Mouse (Mus musculus) cerebellum, adult 11-12 months (tissue): ENCODE data around the gene Slc4a4.

Experiments used
- DNase-seq: peaks from one replicate; pipeline ENCODE4 v3.0.0; 2022

The Slc4a4 gene

DNA sequence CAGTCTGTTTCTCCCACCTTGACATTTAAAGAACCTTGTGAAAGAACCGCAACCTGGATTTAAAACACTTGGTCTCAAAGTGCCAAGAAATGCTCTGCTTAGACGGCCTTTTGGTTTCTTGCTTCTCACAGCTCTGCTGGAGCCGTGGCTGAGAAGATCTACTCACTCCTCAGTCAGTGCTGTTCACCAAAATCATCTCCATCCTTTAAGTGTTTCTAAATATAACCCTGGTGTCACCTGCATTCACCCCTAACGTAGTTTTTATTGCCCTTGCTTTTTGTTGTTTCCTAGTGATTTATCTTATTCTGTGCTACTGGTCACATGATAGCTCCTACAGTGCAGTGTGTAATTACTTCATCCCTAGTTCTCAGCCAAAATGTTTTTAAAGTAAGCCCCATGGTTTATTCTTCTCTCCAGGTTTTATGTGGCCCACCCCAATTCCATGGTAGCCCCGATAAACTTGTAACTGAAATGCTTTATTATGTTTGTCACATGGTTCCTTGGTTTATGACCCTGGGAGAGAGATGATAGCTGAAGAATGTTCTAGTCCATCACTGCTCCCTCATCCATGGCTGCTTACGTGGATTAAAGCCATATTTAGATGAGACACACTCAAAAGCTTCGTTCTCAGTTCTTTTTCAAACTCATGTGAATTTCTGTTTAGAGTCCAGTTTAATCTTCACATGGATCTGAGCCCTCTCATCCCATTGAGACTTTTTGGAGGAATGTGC, 323.5 kb downstream of the Slc4a4 start:
- DNase-seq, result no peak

DNA sequence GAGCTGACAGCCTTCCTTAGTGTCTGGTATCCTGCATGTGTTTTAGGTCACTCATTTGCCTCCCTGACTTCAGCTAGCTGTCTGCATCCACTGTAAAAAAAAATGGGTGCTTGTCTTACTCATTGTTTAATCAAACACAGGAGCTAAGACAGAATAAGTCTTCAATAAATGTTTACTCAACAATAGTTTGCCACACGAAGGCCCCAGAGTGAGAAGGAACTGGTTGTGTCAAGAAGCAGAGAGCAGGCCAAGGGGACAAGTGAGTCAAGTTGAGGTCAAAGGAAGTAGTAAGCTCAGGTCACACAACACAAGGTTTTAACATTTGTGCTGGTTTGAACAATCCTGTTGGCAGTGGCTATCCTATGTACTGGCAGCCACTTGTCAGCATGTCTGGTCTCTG, 324.4 kb downstream of the Slc4a4 start:
- no peak for DNase-seq

DNA sequence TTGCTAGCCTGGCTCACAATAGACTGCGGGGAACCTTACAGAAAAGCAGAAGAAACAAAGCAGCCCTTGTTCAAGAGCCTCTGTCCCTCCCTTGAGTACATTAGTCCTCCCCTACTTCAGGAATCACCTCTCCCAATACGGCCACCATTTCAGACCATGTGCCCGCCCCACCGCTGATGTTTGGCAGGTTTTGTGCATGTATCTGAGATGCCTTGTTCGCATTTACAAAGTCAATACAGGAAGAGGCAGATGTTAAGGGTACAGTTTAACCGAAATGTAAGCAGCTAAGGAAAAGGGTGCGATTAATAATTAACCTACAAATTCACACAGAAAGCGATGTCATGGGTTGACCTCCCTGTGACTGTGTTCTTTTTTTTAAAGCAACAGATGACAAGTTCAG, 331.6 kb downstream of the Slc4a4 start:
- no peak for DNase-seq

DNA sequence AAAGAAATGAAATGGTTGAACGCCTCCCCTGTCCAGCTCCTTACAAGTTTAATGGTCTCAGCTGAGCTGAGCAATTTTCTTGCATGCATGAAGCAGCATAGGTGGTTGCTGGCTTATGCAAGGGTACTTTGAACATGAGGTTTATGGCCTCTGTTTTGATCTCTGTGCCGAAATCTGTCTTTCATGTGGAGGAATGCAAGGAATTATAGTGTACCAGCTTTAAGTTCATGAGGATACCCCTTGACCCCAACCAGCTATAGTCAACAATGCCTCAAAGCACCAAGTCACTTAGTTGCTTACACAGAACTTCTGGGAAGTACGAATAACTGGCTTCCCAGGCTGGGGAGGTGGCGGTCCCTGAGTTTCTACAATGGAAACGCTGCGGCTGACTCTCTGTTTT, 332.1 kb downstream of the Slc4a4 start:
- no peak for DNase-seq

DNA sequence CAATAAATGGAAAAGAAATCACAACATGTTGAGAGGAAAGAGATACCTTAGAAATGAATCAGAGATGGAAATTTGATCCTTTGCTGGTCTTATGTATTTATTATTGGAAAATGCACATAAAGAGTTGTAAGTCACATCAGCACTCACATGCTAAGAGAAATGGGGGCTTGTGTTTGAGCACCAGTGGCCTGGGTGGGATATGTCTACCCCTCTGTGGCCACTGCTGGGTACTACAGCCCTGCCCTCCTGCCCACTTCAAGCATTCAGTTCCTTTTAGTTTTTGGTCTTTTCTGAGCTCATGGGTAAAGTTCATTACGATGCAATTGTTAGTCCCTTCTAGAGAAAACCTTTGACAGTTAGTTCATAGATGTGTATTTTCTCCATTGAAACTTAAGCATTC, 335.0 kb downstream of the Slc4a4 start:
- no peak for DNase-seq

DNA sequence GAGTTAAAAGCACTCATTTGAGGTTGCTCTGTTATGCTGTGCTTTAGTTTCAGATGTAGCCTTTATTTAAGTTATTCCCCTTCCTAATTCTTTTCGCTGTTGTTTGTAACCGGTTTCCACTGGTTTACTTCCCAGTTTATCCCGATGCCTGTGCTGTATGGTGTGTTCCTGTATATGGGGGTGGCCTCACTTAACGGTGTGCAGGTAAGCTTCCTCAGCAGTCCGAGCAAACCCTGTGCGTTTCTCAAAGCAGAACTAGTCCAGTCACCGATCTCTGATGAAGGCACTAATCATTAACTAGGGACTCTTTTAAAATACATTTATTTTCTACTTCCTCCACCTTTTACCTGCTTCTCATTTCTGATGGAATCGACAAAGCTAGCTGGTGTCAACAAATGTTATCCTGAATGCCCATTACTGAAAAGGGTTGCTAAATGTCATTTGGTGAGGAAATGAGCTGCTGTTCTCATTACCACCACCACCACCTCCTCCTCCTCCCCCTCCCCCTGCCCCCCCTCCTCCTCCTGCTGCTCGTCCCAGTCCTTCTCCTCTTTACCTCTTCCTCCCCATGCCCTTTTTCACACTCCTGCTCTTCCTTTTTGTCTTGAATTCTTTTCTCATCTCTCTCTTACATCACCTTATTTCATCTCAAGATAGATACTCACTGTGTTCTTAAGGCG, 336.6 kb downstream of the Slc4a4 start:
- no peak for DNase-seq

DNA sequence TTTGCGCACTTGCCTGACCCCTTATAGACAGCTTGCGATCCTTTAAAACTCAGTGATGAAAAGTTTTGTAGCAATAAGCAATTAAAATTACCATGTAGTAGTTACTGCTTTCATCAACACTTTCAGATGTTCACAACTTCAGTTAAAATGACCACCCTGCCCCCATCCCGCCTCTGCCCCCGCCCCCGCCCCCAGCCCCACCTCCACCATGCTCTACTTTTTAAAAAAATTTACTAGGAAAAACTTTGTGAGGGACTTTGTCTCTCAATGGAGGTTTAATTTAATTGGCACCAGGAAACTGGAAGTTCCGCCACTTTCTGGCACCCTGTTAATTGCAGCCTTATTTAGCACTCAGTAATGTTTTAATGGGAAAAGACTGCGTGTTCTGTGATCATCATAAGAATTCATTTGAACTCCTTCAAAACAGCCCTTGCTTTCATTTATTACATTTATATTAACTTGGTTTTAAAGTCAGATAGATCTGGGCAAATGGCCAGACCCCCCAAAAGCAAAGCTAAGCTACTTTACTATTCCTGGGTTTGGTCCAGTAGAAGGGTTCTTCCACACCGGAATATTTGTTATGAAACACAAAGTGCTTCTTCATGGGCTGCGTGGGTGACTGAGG, 337.2 kb downstream of the Slc4a4 start:
- DNase-seq, result no peak

DNA sequence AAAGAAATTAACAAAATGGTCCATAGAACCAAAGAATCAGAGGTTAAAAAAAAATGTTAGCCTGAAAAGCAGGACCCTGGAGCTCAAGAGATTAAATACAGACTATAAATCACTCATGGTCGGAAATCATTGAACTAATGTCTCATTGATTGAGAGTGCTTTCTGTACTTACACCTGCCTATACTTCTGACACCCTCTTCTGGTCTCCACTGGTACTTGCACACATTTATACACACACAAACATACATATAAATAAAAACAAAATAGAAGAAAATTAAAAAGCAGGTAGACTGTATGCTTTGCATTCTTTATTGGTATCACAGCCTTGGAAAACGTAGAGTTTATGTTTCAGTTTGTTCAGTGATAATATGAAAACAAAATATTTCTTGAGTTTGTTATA, 341.3 kb downstream of the Slc4a4 start:
- no peak for DNase-seq

DNA sequence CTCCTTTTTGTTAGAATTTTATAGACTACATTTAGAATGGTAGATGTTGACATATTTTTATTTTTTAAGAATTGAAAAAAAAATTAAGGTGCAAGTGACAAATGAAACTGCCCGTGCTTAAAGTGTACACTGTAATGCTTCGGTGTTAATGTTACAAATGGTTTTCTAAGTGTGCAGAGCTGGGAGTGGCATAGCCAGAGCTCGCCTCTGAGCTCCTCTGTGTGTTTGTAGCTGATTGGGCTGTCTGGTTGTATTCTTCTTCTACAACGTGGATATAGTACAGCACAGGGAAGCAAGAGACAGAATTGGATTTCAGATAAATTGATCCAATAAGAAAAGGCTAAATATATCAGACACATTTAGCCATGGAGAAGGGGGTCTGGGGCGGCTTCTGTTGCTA, 343.0 kb downstream of the Slc4a4 start:
- no peak for DNase-seq

DNA sequence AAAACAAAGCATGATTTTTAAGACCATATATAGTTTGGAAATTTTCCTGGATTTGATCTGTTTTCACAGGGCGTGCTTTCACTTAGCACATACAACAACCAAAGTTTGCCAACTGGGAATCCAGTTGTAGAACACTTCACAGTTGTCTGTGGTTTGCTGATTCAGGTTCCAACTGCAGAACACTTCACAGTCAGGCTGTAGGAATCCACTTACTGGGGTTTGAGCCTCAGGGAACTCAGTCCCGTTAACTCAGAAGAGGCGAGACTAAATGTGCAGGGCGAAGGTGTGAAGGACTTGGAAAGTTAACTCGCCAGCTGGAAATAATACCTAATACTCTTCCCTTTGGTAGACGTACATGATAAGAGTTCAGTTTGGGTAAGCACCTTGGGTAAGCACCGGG, 345.7 kb downstream of the Slc4a4 start:
- no peak for DNase-seq

DNA sequence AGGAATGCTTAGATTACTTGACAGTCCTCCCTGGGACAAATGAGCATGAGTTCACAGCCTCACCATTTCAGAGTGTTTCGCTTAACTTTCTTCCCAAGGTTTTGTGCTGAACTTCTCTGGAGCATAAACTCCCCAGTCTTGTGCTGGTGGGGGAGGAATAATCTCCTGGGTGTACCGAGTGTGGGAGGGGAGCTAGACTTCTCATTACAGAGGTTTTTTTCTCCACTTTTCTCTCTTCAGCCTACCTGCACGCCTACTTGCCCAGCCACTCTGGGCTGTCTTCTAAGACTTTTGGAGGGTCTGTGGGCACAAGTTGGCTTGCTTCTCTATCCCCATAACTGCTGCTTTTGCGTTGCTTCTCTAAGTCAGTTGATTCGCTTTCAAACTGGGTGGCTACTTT, 365.2 kb downstream of the Slc4a4 start:
- DNase-seq, result no peak

DNA sequence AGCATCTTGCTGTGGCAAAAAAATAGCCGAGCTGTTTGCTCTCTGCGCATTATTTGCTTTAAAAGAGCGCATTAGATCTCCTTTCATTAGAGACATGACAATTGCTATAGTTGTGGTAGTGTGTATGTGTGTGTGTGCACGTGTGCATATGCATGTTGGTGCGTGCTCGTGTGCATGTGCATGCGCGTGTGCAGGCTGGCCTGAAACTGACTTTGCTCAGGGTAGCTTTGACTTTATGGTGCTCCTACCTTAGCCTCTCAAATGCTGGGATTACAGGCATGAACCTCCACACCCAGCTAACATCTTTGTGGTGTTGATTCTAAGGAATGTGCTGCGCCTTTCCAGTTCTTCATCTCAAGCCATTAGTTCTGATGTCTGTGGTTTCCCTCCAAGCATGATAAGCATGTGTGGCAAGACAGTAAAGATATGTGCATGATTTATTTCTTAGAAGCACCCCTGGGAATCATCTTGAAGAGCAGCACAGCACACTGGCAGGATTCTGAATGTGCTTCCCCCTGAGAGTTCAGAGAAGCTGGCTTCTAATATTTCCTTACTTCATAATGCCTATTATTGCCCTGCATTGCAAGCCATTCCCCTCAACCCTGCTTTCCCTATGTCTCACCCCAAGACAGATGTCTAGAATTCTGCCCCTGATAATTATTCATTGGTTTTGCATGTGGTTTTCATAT, 373.3 kb downstream of the Slc4a4 start:
- DNase-seq, result no peak

DNA sequence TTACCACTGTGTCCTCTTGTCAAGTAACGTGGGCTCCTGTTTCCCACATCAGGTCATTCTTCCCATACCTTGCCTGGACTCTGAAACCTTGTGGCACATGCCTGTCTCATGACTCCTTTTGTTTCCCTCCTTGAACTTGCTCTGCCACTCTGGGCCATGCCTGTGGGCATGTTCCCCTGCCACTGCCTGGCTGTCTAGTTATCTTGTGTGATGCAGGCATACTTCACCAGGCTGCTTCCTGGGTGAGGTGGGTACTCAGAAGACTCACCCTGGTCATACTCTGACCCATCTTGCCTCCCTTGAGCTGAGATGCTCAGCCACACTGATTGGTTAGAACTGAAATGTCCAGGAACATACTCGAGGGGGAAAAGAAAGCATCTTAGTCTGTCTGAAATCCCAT, 390.4 kb downstream of the Slc4a4 start:
- DNase-seq, result no peak

DNA sequence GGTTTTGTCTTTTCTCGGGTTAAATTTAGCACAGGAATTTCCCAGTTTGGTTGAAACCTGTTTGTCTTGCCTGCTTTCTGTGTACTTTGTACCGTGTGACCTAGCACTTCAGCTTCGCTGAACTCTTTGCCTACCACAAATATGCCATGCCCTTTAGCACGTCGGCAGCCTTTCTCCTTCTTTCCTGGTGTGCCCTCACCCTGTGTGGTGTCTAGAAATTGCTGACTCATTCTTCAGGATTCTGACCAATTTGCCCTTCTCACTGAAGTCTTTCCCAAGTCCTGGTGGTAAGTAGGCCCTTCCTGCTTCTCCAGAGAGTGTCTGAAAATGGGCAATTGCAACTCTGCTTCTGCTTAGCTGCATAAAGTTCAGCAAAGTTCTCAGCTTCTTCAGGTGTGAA, 391.0 kb downstream of the Slc4a4 start:
- DNase-seq, result no peak

DNA sequence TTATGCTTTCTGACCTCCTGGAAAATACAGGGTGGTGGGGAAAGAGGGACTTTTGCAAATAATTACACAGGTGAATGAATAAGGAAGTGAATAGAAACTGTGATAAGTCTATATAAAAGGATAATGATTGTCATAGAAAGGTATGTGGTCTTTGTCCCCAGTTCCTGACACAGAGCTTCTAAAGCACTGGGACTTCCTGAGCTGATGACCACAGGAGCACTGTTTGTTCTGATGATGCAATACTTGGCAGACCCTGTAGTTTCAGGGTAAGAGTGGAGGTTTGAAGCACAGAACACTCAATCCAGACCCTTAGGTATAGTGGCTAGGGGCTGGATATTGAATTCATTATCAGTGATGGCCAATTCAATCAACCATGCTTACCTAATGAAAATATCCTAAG, 391.7 kb downstream of the Slc4a4 start:
- no peak for DNase-seq

DNA sequence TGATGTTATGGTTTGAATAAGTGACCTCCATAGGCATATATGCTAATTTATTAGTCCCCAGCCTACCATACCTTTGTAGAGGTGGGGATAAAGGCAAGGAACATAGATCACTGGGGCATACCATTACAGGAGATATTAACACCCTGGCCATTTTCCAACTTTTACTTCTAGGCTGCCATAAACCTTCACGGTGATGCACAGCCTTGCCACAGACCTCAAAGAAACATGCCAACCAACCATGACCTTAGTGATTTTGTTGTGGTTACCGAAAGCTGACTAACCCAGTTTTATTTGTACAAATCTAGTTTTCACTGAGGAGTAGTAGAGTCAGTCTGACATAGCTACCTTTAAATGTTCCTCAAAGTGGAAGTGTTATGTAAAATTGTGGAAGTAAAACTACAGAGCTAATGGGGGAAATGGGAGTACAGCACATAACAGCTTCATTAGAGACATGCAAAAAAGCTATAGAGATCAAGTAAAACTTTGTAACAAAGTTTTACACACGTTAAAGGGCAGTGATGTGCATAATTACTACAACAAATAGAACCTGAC, 393.8 kb downstream of the Slc4a4 start:
- DNase-seq, result no peak
